Mouse (Mus musculus) stomach, embryonic 16.5 days (tissue): ENCODE results near the gene Omg. TPM values are rescaled to one million over a fixed set of nuclear protein-coding genes. Genes with fewer than 3 reads are reported as not detected.

ENCODE experiments used
- polyA plus RNA-seq: library from polyadenylated mRNA; unstranded; fragments of >200 nt; fragmentation: Nextera tagmentation; extraction: Ambion mirVana; gene quantifications from 2 replicates; pipeline ENCODE4 v1.2.1, GENCODE M21; 2015

Omg gene
- polyA plus RNA-seq, 1 experiment from 2014 or later = 0.28 TPM

Other genes with a start within 250 kb of the Omg start
- 188 and 192 TPM in 2 replicates for gene Wsb1, start 249.4 kb downstream of the Omg start, polyA plus RNA-seq
- gene Gm9964, start 207.2 kb downstream of the Omg start, polyA plus RNA-seq = not detected in 2 replicates
- gene Nf1, start 164.4 kb downstream of the Omg start, polyA plus RNA-seq = 3.2 and 4.1 TPM in 2 replicates
- 1.7 and 1.8 TPM in 2 replicates for gene Evi2b, start 19.7 kb upstream of the Omg start, polyA plus RNA-seq
- 0.60 and 0.89 TPM in 2 replicates for gene Evi2, start 26.5 kb upstream of the Omg start, polyA plus RNA-seq
- gene Evi2a, start 26.5 kb upstream of the Omg start, polyA plus RNA-seq = 4.2 and 5.0 TPM in 2 replicates
- gene Rab11fip4, start 87.1 kb upstream of the Omg start, polyA plus RNA-seq = 2.0 and 2.2 TPM in 2 replicates